Mouse (Mus musculus) megakaryocyte-erythroid progenitor cell, adult 5-6 weeks (primary cell): Measurements from ENCODE around the gene Zfp386. TPM values are rescaled to one million over a fixed set of nuclear protein-coding genes. Genes with fewer than 3 reads are reported as not detected.

ENCODE experiments used
- ATAC-seq: replicated peaks from 2 replicates; pipeline ENCODE4 v1.8.0; 2016; ENCODE audit warnings: mild to moderate bottlenecking, inconsistent platforms; ENCODE audit not compliant: severe bottlenecking, poor library complexity, low FRiP score, low TSS enrichment
- total RNA-seq, 2 experiments: library from RNA; stranded (forward) in 1 of 2; stranded (reverse) in 1 of 2; fragments of 200-1000, 215-1000 nt in 1 of 2; fragments of >200 nt in 1 of 2; fragmentation: Nextera tagmentation in 1 of 2; gene quantifications; 2 replicates each; pipeline ENCODE4 v1.2.3; 2014 to 2017

Zfp386 gene
- total RNA-seq, 2 experiments from 2014 or later: 19.3 to 37.5 TPM

DNA sequence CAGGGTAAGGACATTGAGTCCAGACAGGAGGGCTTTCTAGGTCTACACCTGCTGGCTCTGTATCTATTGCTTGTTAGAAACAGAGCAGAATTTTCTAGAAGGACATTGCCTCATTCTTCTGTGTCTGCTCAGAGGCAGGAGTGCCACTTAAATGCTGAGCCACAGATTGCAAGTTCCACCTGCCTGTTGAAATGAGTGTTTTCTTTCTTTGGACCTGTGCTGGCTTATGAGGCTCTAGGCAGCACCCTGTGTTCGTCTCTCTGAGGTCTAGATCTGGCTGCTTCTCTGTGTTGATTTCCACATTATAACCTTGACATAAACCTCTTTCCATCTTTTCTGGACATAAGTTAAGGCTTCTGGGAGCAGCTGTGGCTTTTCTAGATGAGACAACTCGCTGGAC is 36.8 kb downstream of the Zfp386 start:
- no peak for ATAC-seq

DNA sequence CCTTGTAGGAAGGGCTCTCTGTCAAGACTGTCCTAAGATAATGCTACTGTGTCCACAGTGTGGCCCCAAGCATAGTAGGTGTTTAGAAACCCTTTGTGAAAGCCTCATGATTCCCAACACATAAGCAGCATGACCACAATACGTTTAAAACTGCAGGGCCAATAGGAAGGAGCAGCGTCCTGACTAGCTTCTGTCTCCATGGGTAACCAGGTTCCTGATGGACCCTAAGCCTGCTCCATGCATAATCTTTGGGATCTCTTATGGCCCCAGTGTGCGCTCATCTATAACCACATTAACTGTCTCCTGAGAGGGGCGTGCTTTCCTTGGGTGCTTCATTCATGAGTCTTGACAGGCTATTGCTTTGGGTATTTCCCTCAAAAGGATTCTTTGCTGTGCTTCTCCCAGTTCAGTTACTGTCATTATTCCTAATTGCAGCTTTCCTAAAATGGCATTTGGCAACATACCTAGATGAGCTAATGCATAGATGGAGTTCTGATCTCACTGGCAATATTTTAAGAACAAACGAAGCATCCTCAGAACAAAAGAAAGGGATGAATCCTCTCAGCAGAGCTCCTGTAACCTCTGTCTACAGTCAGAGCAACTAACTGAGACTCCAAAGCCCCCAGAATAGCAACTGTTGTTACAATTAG is 39.6 kb downstream of the Zfp386 start:
- no peak for ATAC-seq

DNA sequence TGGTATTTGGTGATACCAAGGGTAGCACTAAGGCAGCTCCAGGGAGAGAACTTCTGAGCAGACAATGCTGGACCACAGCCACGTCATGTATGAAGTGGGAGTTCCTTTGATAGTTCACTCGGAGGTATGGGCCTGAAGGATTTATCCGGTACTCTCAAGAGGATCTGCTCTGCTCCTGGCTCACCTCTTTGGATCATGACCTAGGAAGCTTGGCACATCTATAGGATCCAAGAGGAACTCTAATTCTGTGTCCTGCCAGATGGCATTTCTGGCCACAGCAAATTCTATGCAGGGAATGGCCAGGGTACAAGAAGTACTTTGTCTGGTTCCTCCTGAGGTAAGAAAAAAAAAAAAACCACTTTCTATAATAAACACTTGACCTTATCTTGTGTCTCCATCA is 42.3 kb downstream of the Zfp386 start:
- ATAC-seq: no peak

DNA sequence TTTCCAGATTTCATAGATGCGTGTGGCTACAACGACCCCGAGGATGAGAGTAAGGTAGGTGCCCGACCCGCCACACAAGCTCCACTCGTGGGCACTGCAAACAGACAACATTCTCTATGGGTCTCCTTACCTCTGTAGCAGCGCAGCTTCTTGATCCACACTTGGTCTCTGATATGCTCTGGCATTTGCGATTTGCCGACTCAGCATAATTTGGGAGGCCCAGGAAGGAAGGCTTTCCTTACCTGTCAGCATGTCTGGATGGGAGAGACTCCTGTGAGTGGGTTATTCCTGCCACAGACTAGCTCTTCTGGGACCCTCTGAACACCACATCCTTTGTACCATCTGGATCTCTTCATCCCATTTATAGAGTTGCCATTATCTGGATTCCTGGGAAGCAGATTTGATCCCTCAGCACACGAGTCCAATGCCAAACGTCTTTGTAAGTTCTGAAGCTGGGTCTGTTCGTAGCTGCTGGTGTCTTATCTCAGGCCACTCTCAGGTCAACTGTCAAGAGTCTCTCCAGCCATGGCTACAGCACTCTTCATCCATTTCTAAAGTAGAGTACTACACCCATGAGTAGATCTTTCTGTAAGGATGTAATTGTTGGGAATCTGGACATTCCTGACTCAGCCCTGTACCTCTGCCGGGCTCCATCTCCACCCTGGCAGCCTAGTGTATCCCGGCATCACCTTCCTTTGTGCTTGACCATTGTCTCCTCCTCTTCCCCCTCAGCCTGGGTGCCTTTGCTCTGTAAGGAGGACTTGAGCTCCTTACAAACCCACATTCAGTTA is 47.4 kb downstream of the Zfp386 start:
- ATAC-seq: no peak

DNA sequence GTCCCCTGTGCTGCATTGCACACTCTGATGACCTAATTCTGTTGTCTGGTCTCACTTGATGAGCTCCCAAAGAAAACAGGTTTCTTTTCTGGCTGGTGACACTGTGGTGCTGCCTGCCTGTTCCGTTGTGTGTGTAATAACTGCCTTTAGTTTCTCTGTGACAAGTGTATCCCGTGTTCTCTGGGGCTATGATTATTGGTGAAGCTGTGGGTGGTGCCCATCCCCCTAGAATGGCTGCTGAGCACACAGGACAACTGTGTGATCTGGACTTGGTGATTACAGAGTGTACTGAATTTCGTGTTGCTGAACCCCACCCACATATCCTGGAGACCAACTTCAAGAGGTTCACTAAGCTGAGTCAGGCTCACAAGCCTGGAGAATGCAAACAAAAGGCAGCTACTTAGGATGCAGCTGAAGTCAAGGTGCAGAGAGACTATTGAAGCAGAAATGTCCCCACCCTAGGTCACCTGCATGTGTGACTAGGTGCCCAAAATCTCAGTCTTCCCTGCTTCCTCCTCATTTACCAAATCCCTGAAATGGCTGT is 48.9 kb downstream of the Zfp386 start:
- no peak; the same call in 1 of the 2 replicates for ATAC-seq

DNA sequence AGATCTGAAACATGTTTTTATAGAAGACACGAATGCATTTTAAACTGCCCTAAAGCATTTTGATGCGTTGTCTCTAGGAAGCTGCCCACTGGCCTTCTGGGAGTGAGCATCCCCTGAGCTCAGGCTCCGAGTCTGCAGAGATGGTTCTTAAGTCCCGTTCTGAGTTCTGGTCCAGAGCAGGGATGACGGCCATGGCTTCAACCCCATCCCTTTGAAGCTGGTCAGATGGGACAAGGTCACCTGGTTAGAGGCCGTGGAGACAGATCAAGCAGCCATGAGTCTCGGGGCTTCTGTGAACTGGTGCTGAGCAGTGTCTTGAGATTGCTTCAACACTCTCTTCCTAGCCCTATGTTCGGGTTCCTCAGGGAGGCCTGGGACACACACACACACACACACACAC is 49.6 kb downstream of the Zfp386 start:
- ATAC-seq: no peak

DNA sequence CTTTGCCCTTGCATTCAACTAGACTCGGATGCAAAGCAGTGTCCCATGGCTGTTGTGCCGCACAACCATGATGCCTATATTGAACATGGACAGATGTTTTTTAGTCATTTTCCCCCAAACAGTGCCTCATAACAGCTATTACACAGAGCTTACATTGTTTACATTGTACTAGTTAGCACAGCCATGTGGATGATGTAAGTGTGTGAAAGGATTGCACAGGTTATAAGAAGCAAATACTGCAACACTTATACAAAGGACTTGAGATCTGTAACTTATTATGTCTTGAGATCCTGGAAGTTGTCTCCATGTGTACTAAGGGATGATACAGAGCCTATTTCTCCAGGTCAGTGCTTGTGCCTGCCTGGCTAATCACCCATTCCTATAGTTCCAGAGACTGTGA is 54.4 kb downstream of the Zfp386 start:
- ATAC-seq: no peak

DNA sequence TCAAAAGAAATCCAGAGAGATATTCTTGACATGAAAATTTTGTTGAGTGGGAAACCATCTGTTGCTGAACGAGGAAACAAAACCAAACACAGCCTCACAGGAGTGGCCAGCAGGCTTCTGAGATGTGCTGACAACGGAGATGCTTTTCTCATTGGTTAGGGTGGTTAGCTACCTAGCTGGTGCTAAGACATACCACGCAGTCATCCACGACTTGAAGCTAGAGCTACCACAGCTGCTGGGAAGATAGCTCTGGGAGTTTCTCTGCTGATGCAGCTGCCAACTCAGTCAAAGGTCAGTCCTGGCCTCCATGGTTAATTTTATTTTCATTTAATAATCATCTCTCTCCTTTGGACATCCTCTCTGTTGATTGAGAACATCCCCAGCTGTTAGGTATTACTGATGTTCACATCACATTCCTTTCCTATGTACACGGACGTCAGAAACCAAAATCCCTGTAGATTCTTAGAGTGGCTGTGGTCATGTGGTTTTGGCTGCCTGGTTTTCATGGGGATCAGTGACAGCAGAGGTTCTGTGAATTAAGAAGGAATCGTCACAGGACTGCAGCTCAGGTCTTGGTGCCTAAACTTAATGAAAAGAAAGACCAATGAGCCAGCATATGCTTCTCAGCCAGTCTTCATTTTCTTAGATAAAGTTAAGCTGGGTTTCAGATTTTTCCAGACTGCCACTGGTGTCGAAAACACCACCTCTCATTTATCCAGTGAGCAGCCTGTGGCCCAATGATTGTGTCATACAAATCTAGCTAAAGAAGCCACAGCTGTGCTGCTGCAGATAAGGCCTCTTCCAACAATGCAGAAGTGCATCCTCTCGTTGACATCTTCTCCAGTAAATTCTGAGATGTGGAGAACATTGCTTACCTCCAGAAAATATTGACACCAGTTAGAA is 62.2 kb downstream of the Zfp386 start:
- ATAC-seq: no peak

DNA sequence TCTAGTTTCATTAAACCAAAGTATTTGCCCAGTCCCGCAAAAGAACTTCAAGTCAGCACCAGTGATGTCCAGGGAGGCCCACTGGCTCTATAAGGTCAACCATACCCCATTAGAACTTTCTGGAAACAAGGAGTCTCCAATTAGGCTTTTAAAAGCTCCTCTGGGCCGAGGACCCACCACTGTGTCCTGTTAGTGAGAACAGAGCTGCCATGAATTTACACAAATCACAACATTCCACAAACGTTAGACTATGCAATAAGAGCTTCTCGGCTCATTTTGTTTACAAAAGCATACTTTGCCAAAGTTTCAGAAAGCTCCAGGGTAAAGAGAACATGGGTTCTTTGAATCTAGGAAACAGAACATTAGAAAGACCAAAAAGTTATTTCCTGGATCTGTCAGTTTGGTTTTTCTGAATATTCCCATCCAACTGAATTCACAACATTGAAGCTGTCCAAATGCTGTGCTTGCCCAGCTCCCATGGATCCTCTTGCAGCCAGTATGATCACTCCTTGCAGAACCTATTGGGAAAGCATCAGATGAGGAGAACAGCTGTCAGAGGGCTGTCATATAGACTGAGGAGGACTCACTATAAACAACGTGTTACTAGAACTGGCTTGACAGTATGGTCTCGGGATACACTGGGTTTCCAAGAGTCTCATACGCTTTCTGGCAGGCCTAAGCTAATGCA is 63.6 kb downstream of the Zfp386 start:
- ATAC-seq: no peak

Other genes with a start within 250 kb of the Zfp386 start
- gene Vipr2, start 30.0 kb downstream of the Zfp386 start, total RNA-seq (2014; fragmentation: Nextera tagmentation): 0.55 and 3.3 TPM in 2 replicates
- 0.61 and 3.1 TPM in 2 replicates for gene Vipr2, start 30.0 kb downstream of the Zfp386 start, total RNA-seq (2017)
- gene Wdr60, start 215.3 kb downstream of the Zfp386 start, total RNA-seq (2014; fragmentation: Nextera tagmentation): 35.1 and 35.7 TPM in 2 replicates
- 33.8 and 38.9 TPM in 2 replicates for gene Wdr60, start 215.3 kb downstream of the Zfp386 start, total RNA-seq (2017)
- not detected in 2 replicates for gene Gm11027, start 227.7 kb downstream of the Zfp386 start, total RNA-seq (2014; fragmentation: Nextera tagmentation)
- gene Gm11027, start 227.7 kb downstream of the Zfp386 start, total RNA-seq (2017): not detected in 2 replicates
- 59.9 and 75.9 TPM in 2 replicates for gene Esyt2, start 233.5 kb downstream of the Zfp386 start, total RNA-seq (2014; fragmentation: Nextera tagmentation)
- 63.8 and 90.7 TPM in 2 replicates for gene Esyt2, start 233.5 kb downstream of the Zfp386 start, total RNA-seq (2017)